Mouse (Mus musculus) heart, postnatal 0 days (tissue): ENCODE results near the gene Tcstv3.
"Not testable (repeated sequence)": the region's sequence is repeated elsewhere in the genome, so short reads cannot be mapped to it uniquely, and the experiment has no call there.

Experiments used
- CTCF ChIP-seq: IDR thresholded peaks from 2 replicates; pipeline ENCODE4 v1.5.1; 2016; ENCODE audit warnings: antibody characterized with exemption, control low read depth, low read depth
- EP300 ChIP-seq: IDR thresholded peaks from 2 replicates; pipeline ENCODE4 v1.6.1; 2016; ENCODE audit warnings: antibody characterized with exemption, low read depth

DNA sequence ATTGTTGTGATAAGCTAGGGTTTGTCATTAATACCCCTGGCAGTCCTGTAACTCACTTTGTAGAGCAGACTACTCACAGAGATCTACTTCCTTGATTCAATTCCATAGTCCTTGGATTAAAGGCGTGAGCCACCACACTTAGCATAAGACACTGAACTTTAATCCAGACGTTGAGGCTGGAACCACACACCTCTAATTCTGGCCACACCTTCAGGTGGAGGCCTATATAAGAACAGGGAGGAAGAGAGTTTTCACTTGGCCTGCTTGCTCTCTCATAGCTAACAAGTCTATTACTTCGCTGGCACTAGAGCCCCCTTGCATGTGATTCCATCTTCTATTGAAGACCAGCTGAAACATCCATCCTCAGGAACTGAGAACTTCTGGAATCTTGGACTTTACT lies at the start of gene Tcstv3:
- TF ChIP-seq CTCF, EP300: not testable (repeated sequence)
